Mouse (Mus musculus): Measurements from ENCODE around the gene Schip1. TPM values are rescaled to one million over a fixed set of nuclear protein-coding genes. Genes with fewer than 3 reads are reported as not detected.

Schip1 gene
- total RNA-seq, 2 experiments from 2014 or later, result 284 to 288 TPM

DNA sequence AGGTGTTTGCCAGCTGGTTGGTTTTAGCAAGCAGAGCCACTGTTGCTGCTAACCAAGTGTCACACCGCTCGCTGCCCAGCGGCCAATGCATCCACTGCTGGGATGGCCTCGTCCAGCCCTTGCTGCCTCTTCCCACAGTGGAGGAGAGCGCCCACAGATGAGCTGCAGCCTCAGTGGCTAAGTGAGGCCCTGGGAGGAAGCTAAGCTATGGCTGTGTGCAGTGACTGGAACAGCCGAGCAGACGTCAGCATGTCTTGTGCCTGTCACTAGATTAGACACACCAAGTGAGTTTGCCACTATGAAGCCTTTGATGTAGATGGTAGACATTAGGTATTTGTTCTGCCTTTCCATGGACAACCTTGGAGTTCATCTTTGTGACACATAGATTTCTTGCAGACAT is 480.2 kb downstream of the Schip1 start:
- DNase-seq (ENCODE audit: low spot score in 2 of 2), result no peak

DNA sequence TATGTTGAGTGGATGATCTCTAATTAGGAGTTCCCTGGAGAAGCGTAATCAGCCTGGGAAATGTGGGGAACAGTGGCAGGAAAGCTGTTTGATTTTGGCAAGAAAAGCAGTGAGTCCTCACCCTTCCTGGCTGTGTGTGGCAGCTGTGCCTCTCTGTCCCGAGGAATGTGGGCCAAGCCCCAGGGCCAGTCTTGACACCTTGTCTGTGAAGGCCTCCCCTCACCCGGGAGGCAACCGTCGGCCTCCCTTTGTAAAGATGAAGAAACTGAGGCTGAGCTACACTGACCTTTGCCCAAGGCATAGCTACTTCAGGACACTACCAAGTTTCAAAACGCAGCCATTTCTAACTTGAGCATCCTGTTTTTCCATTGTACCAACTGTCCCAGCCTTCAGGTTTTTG is 481.3 kb downstream of the Schip1 start:
- DNase-seq (ENCODE audit: low spot score in 2 of 2), result peak in 1 of 2 experiments; percentile 59

DNA sequence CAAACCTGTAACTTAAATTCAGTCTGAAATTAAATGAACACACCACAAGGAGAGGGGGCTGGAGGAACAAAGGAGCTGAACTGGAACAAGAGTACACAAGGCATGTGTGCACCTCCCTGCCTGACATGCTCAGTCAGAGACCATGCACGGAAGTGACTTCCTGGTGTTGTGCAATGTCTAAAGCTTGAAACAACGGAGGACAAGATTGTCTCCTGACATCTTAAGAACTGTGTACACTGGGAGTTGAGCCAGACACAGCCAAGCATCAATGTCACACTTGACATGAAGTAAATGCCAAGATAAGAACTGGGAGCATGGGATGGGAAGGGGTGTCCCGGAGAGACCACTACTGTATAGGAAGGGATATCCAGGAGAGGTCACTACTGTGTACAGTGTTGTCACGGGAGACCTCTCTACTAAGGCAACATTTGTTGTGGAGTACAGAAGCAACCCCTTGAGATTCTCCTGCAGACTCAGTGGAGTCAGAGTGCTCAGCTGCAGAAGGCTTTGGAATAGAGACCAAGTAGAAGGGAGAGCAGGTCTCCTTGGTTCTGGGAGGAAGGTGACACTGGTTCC is 490.6 kb downstream of the Schip1 start:
- DNase-seq (ENCODE audit: low spot score in 2 of 2), result no peak

DNA sequence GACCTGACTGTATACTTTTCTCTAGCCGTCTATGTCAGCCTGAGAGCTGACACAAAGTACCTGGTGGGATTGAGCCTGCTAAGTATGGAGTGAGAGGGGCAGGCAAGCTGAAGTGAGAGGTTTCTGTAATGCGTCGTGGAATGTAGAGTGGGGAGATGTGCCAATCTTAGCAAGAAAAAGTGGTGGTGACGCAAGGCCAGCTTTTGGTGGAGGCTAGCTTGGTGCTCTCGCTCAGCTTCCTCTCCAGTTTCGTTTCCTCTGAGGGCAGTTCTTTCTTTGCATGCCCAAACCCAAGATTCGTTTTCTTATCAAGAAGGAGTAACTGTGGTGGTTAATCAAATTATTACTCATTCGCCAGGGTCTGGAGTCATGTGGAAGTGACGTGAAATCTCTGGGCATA is 492.3 kb downstream of the Schip1 start:
- no peak for DNase-seq (ENCODE audit: low spot score in 2 of 2)

- no peak for DNase-seq (ENCODE audit: low spot score in 2 of 2)
Observed at GRCm38 (mm10) chr3:68558744-68559143, 494.1 kb downstream of the Schip1 start.

DNA sequence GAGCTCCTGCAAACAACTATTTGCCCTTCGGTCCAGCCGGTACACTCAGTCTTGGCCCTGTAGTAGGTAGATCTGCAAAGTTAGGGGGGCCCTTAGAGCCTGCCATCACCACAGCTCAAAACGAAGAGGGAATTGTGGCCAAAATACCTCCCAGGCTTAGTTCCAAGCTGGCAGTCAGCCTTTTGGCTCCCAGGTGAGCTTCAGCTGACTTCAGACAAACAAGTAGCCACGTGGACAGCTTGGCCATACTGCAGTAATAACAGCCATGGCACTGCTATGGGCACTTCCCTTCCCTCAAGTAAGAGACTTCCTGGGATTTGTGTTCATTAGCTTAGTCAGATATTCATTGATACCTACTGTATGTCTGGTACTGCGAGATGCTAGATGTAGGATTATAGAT is 495.5 kb downstream of the Schip1 start:
- no peak for DNase-seq (ENCODE audit: low spot score in 2 of 2)

- DNase-seq (ENCODE audit: low spot score in 2 of 2), result no peak
Observed at GRCm38 (mm10) chr3:68562838-68563237, 498.2 kb downstream of the Schip1 start.

GRCm38 (mm10) chr3:68563922-68564321 is 499.3 kb downstream of the Schip1 start:
- DNase-seq (ENCODE audit: low spot score in 2 of 2), result peak in 1 of 2 experiments; percentile 71

- DNase-seq (ENCODE audit: low spot score in 2 of 2), result peak in 1 of 2 experiments; percentile 38
Observed at GRCm38 (mm10) chr3:68564978-68565674, 500.5 kb downstream of the Schip1 start.

DNA sequence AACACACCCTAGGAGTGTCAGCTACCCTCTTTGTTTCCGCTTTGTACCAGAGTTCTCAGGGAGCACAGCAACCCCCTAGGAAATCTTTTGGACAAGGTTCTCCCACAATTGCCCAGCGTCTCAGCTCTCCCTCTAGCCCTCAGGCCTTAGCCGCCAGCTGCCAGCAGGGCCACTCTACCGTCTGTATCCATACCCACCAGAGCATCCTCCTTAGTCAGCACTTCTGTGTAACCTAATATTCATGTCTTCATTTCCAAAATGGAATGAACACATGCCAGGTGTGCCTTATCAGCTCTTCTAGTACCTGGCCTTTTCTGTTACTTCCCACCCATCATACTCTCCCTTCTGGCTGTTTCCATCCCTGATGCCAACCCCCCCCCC is 501.1 kb downstream of the Schip1 start:
- no peak for DNase-seq (ENCODE audit: low spot score in 2 of 2)

GRCm38 (mm10) chr3:68567581-68567980 is 503.0 kb downstream of the Schip1 start:
- no peak for DNase-seq (ENCODE audit: low spot score in 2 of 2)

DNA sequence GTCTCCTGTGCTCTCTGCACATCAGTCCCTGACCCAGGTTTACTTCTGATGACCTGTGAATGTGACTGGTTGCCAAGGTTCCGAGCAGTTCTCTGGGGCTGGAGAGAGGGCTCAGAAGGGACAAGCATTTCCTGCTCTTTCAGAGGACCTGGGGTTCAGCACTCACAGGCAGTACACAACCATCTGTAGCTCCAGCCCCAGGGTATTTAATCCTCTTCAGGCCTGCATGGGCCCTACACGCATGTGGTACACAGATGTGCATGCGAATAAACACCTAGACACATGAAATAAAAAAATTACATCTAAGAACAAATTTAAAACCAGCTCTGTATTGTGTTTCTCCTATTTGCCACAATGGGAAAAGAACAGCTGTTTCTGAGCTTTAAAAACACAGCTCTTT is 503.5 kb downstream of the Schip1 start:
- DNase-seq (ENCODE audit: low spot score in 2 of 2), result no peak

DNA sequence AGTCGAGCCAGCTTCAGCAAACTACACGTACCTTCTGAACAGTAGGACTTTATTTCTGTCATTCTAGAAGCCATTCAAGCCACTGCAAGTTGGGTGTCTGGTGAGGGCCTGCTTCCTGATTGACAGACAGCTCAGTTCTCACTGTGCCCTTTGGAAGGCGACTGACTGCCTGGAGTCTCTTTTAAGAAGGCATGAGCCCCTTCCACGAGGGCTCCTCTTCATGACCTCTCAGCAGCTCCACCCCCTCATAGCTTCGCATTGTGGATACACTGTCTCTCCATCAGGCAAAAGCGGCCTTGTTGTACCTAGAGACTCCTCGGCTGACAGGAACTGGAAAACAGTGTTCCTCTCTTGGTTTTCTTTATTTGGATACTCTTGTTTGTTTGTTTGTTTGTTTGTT is 504.1 kb downstream of the Schip1 start:
- DNase-seq (ENCODE audit: low spot score in 2 of 2), result no peak

DNA sequence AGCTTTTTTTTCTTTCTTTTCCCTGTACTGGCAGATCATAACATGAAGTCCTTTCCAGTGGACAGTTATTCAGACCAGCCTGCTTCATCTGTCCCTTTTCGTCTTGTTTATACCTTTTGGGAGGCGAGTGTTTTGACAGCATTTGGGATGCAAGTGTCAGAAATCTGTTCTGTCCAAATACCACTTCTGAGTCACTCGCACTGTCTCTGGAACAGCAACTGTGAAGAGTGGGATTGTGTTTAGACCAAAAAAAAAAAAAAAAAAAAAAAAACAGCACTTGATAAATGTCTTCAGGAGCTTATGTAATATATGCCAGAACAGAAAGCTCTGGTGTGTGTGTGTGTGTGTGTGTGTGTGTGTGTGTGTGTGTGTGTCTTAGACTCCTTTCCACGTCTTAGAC is 505.7 kb downstream of the Schip1 start:
- DNase-seq (ENCODE audit: low spot score in 2 of 2), result peak in 1 of 2 experiments; percentile 61

GRCm38 (mm10) chr3:68572249-68573225 is 507.9 kb downstream of the Schip1 start:
- peak; percentile 90 to 94 for DNase-seq (ENCODE audit: low spot score in 2 of 2)

- DNase-seq (ENCODE audit: low spot score in 2 of 2), result peak in 1 of 2 experiments; percentile 46
Observed at GRCm38 (mm10) chr3:68573226-68573624, 508.6 kb downstream of the Schip1 start.

- DNase-seq (ENCODE audit: low spot score in 2 of 2), result peak in 1 of 2 experiments; percentile 28
Observed at GRCm38 (mm10) chr3:68574097-68574496, 509.5 kb downstream of the Schip1 start.

DNA sequence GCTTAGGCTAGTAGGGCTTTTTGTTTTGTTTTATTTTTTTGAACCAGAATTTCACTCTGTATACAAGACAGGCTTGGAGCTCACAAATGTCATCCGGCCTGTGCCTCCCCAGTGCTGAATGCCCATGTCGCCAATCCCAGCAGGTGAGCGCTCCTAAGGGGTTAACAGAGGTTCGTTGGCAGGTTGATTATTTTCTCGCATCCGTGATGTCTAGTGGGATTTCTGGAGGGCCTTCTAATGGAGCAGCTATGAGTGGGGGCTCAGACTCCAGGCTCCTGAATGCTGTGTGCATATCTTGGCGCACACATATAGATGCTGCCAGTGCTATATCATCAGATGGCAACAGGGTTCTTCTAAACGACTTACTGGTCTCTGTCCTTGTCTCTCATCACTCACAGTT is 510.0 kb downstream of the Schip1 start:
- peak in 1 of 2 experiments; percentile 27 for DNase-seq (ENCODE audit: low spot score in 2 of 2)

DNA sequence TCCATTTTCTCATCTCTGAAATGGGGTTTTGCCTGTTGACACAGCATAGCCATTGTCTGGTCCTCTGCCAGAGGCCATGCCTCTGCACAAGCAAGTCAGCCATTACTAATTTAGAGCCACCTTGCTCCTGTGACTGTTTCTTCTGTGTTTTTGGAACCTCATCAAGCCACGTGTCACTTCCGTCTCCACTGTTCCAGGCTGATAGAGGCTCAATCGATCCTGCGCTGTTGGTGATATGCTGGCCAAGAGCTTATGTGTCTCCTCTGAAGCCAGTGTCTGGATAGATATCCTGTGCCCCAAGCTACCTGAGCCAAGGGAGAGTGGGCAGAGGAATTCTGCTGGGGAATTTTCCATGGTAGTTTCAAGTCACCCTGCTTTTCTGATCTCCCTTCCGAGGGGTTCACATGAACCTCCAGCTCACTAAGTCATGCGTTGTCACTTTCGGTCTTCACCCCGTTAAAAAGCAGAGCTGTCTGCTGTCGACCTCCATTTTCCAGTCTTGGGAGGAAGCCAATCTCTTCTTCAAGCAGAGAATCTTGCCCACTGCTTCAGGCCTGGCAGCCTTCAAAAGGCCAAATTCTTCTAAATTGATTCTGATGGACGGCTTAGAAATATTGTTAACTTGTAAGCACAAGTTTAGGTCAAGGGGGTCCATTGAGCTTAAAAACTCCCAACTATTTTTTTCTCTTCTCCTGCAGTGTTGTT is 511.2 kb downstream of the Schip1 start:
- peak in 1 of 2 experiments; percentile 60 for DNase-seq (ENCODE audit: low spot score in 2 of 2)

DNA sequence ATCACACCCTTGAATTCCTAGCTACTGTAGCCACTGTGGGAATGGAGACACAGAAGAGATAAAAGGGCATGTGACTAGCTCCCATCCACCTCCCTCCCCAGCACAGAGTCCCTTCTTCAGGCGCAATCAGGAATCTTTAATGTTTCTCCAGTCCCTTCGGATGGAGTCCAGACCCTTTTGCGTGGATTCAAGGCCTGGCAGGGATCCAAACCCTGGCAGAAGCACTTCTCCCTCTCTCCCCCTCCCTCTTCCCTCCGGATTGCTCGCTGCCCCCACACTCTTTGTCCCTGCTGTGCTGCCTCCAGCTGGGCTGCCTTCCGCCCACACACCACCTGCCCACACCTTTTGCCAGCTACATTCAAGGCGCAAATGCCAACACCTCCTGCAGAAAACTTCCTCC is 511.8 kb downstream of the Schip1 start:
- DNase-seq (ENCODE audit: low spot score in 2 of 2), result peak; percentile 85 to 93

DNA sequence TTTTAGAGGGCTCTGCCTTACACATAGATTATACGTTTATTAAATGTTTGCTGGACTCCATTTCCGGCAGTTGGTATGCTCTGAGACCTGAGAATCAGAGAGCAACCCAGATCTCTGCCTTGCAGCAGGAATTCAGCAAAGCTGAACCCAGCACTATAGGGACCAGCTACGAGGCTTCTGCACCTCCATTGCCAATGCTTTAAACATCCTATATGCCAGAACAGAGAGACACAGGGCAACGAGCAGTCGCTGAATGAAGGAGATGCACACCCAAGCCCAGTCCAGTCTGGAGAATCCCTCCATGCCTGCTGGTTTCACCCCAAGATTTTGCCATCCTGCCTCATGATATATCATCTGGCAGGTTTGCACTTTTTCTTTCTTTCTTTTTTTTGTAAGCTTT is 512.3 kb downstream of the Schip1 start:
- no peak for DNase-seq (ENCODE audit: low spot score in 2 of 2)
